8 mouse cellular contexts compared by ENCODE assay signal in genomic region chr5:130001356-130001987, GRCm38 (mm10). TPM values are rescaled to one million over a fixed set of nuclear protein-coding genes. Genes with fewer than 3 reads are reported as not detected.
A peak's percentile ranks its signal among the peaks of the same experiment; 100 is the strongest.
DNase-seq lines count a peak whose midpoint lies in the region; ATAC-seq and TF ChIP-seq lines count a peak whose summit lies in the region.

No protein-coding gene starts in this region.

- peaks cover 7% of the 10 kb centered on the region for H3K36me3 ChIP-seq in hindbrain, embryonic 10.5 days
- no peaks in the 10 kb centered on the region for H3K36me3 ChIP-seq in hindbrain, embryonic 11.5 days (ENCODE audit: control insufficient read depth, insufficient read depth, low read length)
- peaks cover 39% of the 10 kb centered on the region for H3K36me3 ChIP-seq in intestine, postnatal 0 days (ENCODE audit: control insufficient read depth, insufficient read depth)
- H3K36me3 ChIP-seq in midbrain, embryonic 16.5 days (ENCODE audit: control insufficient read depth, insufficient read depth, low read length) = no peaks in the 10 kb centered on the region

- peak overlapping the region; percentile 71 for H3K4me3 ChIP-seq in hindbrain, embryonic 10.5 days
- no peak overlapping the region; the same call in 1 of the 2 replicates for H3K4me3 ChIP-seq in hindbrain, embryonic 11.5 days (ENCODE audit: low read depth, low read length)
- peak overlapping the region; percentile 73 for H3K4me3 ChIP-seq in bone marrow macrophage, adult 2 months (ENCODE audit: insufficient read depth, low read length)
- H3K4me3 ChIP-seq in intestine, postnatal 0 days (ENCODE audit: low read depth, low read length) = peak overlapping the region; percentile 68
- H3K4me3 ChIP-seq in midbrain, embryonic 16.5 days (ENCODE audit: low read depth, low read length) = peak overlapping the region; percentile 46

- no peak overlapping the region; the same call in 1 of the 2 replicates for H3K4me2 ChIP-seq in hindbrain, embryonic 11.5 days (replicated peaks; ENCODE audit: low read depth, low read length)
- peak overlapping the region; percentile 83 for H3K4me2 ChIP-seq in intestine, postnatal 0 days (replicated peaks; ENCODE audit: low read depth)
- peak overlapping the region; percentile 82 for H3K4me2 ChIP-seq in midbrain, embryonic 16.5 days (ENCODE audit: low read length)

- WGBS in hindbrain, embryonic 10.5 days = 71% methylated on average over 5 of the region's 5 CpGs
- 73% methylated on average over 5 of the region's 5 CpGs for WGBS in hindbrain, embryonic 11.5 days
- 30% methylated on average over 5 of the region's 5 CpGs for WGBS in intestine, postnatal 0 days
- 76% methylated on average over 5 of the region's 5 CpGs for WGBS in midbrain, embryonic 16.5 days

- peaks cover 27% of the 10 kb centered on the region for H3K4me1 ChIP-seq in hindbrain, embryonic 10.5 days (replicated peaks)
- H3K4me1 ChIP-seq in hindbrain, embryonic 11.5 days (replicated peaks; ENCODE audit: control insufficient read depth, insufficient read depth, low read length) = no peaks in the 10 kb centered on the region; the same call in 1 of the 2 replicates
- peaks cover 25% of the 10 kb centered on the region for H3K4me1 ChIP-seq in bone marrow macrophage, adult 2 months (ENCODE audit: control insufficient read depth, insufficient read depth, low read length)
- 0 out of 2 replicates have a peak, but pooled peaks cover 4% of the 10 kb centered on the region for H3K4me1 ChIP-seq in intestine, postnatal 0 days (replicated peaks; ENCODE audit: control insufficient read depth, insufficient read depth, low read length)
- H3K4me1 ChIP-seq in midbrain, embryonic 16.5 days (ENCODE audit: control insufficient read depth, insufficient read depth, low read length) = peaks cover 8% of the 10 kb centered on the region

- no peak for TF ChIP-seq CTCF in bone marrow macrophage, adult 2 months (IDR thresholded peaks at IDR 0.05; ENCODE audit: low read depth, low read length)
- TF ChIP-seq CTCF in intestine, postnatal 0 days (IDR thresholded peaks at IDR 0.05; ENCODE audit: low read depth) = no peak

- DNase-seq in hindbrain, embryonic 10.5 days (ENCODE audit: low spot score) = no peak
- DNase-seq in hindbrain, embryonic 11.5 days (ENCODE audit: low spot score) = no peak
- no peak for DNase-seq in cerebellum, postnatal 4 days (ENCODE audit: low spot score in 2 of 2)
- DNase-seq in cerebellum, adult 9-10 months = no peak
- no peak for DNase-seq in adrenal gland, adult 18-20 months (ENCODE audit: low spot score in 2 of 2)

- peaks cover 17% of the 10 kb centered on the region for H3K9me3 ChIP-seq in hindbrain, embryonic 10.5 days
- no peaks in the 10 kb centered on the region for H3K9me3 ChIP-seq in hindbrain, embryonic 11.5 days (ENCODE audit: control insufficient read depth, low read length)
- 0 out of 2 replicates have a peak, but pooled peaks cover 5% of the 10 kb centered on the region for H3K9me3 ChIP-seq in intestine, postnatal 0 days (ENCODE audit: control insufficient read depth)
- H3K9me3 ChIP-seq in midbrain, embryonic 16.5 days (replicated peaks; ENCODE audit: control insufficient read depth, low read length, poor library complexity, severe bottlenecking) = no peaks in the 10 kb centered on the region; the same call in 1 of the 2 replicates

- no peak for TF ChIP-seq POLR2A in bone marrow macrophage, adult 2 months (IDR thresholded peaks at IDR 0.05; ENCODE audit: borderline replicate concordance, low read depth, low read length)

- H3K27ac ChIP-seq in hindbrain, embryonic 10.5 days = 0 out of 2 replicates have a peak overlapping the region, but pooled peaks have one; percentile 89
- no peak overlapping the region for H3K27ac ChIP-seq in hindbrain, embryonic 11.5 days (ENCODE audit: low read depth, low read length)
- peak overlapping the region; percentile 85 for H3K27ac ChIP-seq in bone marrow macrophage, adult 2 months (ENCODE audit: insufficient read depth, low read depth, low read length)
- H3K27ac ChIP-seq in intestine, postnatal 0 days (ENCODE audit: low read depth, low read length) = peak overlapping the region; percentile 96
- H3K27ac ChIP-seq in midbrain, embryonic 16.5 days (ENCODE audit: low read length) = no peak overlapping the region

- no peak for ATAC-seq in hindbrain, embryonic 11.5 days (ENCODE audit: low FRiP score)
- peak; percentile 6; the same call in 1 of the 2 replicates for ATAC-seq in intestine, postnatal 0 days
- no peak for ATAC-seq in midbrain, embryonic 16.5 days

- H3K27me3 ChIP-seq in hindbrain, embryonic 10.5 days (ENCODE audit: insufficient read depth, poor library complexity, severe bottlenecking) = no peaks in the 10 kb centered on the region
- no peaks in the 10 kb centered on the region for H3K27me3 ChIP-seq in hindbrain, embryonic 11.5 days (ENCODE audit: control insufficient read depth, insufficient read depth, low read length)
- H3K27me3 ChIP-seq in intestine, postnatal 0 days (replicated peaks; ENCODE audit: control insufficient read depth, insufficient read depth, low read length) = no peaks in the 10 kb centered on the region
- no peaks in the 10 kb centered on the region for H3K27me3 ChIP-seq in midbrain, embryonic 16.5 days (ENCODE audit: control insufficient read depth, insufficient read depth, low read depth, low read length)

- no peak overlapping the region for H3K9ac ChIP-seq in hindbrain, embryonic 11.5 days (ENCODE audit: low read depth, low read length)
- H3K9ac ChIP-seq in intestine, postnatal 0 days (ENCODE audit: low read depth, low read length) = peak overlapping the region; percentile 82; the same call in 1 of the 2 replicates
- peak overlapping the region; percentile 61; the same call in 1 of the 2 replicates for H3K9ac ChIP-seq in midbrain, embryonic 16.5 days (ENCODE audit: low read depth, low read length)

RNA-seq across cellular contexts. Expression of gene Gusb, which starts 1.4 kb away (rescaled TPM):
- polyA plus RNA-seq in hindbrain, embryonic 10.5 days (2016; fragmentation: Nextera tagmentation; extraction: Ambion mirVana) = 36.1 and 40.5 TPM in 2 replicates
- polyA plus RNA-seq in hindbrain, embryonic 11.5 days (2014; fragmentation: Nextera tagmentation; extraction: Ambion mirVana) = 33.2 and 35.0 TPM in 2 replicates
- polyA plus RNA-seq in bone marrow macrophage, adult 2 months (2012; ENCODE audit: insufficient read depth, insufficient read length, missing spikeins) = 340 and 349 TPM in 2 replicates
- polyA plus RNA-seq in intestine, postnatal 0 days (2015; fragmentation: Nextera tagmentation; extraction: Ambion mirVana) = 260 and 264 TPM in 2 replicates
- 30.3 and 31.5 TPM in 2 replicates for polyA plus RNA-seq in midbrain, embryonic 16.5 days (2015; fragmentation: Nextera tagmentation; extraction: Ambion mirVana)
- total RNA-seq in adrenal gland, adult 18-20 months (2021) = 10 to 100 TPM; 48.8 to 52.0 TPM

RNA-seq across cellular contexts. Expression of gene Asl, which starts 27.6 kb away (rescaled TPM):
- polyA plus RNA-seq in hindbrain, embryonic 10.5 days (2016; fragmentation: Nextera tagmentation; extraction: Ambion mirVana) = 37.9 and 40.8 TPM in 2 replicates
- polyA plus RNA-seq in hindbrain, embryonic 11.5 days (2014; fragmentation: Nextera tagmentation; extraction: Ambion mirVana) = 26.0 and 34.1 TPM in 2 replicates
- 72.7 and 80.7 TPM in 2 replicates for polyA plus RNA-seq in bone marrow macrophage, adult 2 months (2012; ENCODE audit: insufficient read depth, insufficient read length, missing spikeins)
- polyA plus RNA-seq in intestine, postnatal 0 days (2015; fragmentation: Nextera tagmentation; extraction: Ambion mirVana) = 148 and 182 TPM in 2 replicates
- 35.5 and 38.6 TPM in 2 replicates for polyA plus RNA-seq in midbrain, embryonic 16.5 days (2015; fragmentation: Nextera tagmentation; extraction: Ambion mirVana)
- total RNA-seq in adrenal gland, adult 18-20 months (2021) = 100 to 1,000 TPM in 1 of 2 experiments, 10 to 100 TPM in 1; 80.6 to 121 TPM

RNA-seq across cellular contexts. Expression of gene Crcp, which starts 27.6 kb away (rescaled TPM):
- polyA plus RNA-seq in hindbrain, embryonic 10.5 days (2016; fragmentation: Nextera tagmentation; extraction: Ambion mirVana) = 57.6 and 61.3 TPM in 2 replicates
- 42.2 and 44.8 TPM in 2 replicates for polyA plus RNA-seq in hindbrain, embryonic 11.5 days (2014; fragmentation: Nextera tagmentation; extraction: Ambion mirVana)
- polyA plus RNA-seq in bone marrow macrophage, adult 2 months (2012; ENCODE audit: insufficient read depth, insufficient read length, missing spikeins) = 30.1 and 31.5 TPM in 2 replicates
- polyA plus RNA-seq in intestine, postnatal 0 days (2015; fragmentation: Nextera tagmentation; extraction: Ambion mirVana) = 39.5 and 41.6 TPM in 2 replicates
- polyA plus RNA-seq in midbrain, embryonic 16.5 days (2015; fragmentation: Nextera tagmentation; extraction: Ambion mirVana) = 85.6 and 86.8 TPM in 2 replicates
- total RNA-seq in adrenal gland, adult 18-20 months (2021) = 10 to 100 TPM; 26.0 to 40.2 TPM

RNA-seq across cellular contexts. Expression of gene Vkorc1l1, which starts 59.7 kb away (rescaled TPM):
- 32.1 and 32.4 TPM in 2 replicates for polyA plus RNA-seq in hindbrain, embryonic 10.5 days (2016; fragmentation: Nextera tagmentation; extraction: Ambion mirVana)
- polyA plus RNA-seq in hindbrain, embryonic 11.5 days (2014; fragmentation: Nextera tagmentation; extraction: Ambion mirVana) = 28.5 and 34.1 TPM in 2 replicates
- polyA plus RNA-seq in bone marrow macrophage, adult 2 months (2012; ENCODE audit: insufficient read depth, insufficient read length, missing spikeins) = 16.5 and 17.7 TPM in 2 replicates
- polyA plus RNA-seq in intestine, postnatal 0 days (2015; fragmentation: Nextera tagmentation; extraction: Ambion mirVana) = 84.7 and 92.1 TPM in 2 replicates
- 29.1 and 30.6 TPM in 2 replicates for polyA plus RNA-seq in midbrain, embryonic 16.5 days (2015; fragmentation: Nextera tagmentation; extraction: Ambion mirVana)
- 10 to 100 TPM; 27.7 to 33.9 TPM for total RNA-seq in adrenal gland, adult 18-20 months (2021)

Comparison
In these comparisons a context has a peak if more than half of its experiments do, and no peak if none do; other contexts are left out.
1. H3K27ac ChIP-seq: peak in hindbrain, embryonic 10.5 days (single experiment), bone marrow macrophage, adult 2 months (single experiment) and intestine, postnatal 0 days (single experiment); none in hindbrain, embryonic 11.5 days (single experiment) and midbrain, embryonic 16.5 days (single experiment).